7 mouse cellular contexts compared by ENCODE assay signal in the genomic region with DNA sequence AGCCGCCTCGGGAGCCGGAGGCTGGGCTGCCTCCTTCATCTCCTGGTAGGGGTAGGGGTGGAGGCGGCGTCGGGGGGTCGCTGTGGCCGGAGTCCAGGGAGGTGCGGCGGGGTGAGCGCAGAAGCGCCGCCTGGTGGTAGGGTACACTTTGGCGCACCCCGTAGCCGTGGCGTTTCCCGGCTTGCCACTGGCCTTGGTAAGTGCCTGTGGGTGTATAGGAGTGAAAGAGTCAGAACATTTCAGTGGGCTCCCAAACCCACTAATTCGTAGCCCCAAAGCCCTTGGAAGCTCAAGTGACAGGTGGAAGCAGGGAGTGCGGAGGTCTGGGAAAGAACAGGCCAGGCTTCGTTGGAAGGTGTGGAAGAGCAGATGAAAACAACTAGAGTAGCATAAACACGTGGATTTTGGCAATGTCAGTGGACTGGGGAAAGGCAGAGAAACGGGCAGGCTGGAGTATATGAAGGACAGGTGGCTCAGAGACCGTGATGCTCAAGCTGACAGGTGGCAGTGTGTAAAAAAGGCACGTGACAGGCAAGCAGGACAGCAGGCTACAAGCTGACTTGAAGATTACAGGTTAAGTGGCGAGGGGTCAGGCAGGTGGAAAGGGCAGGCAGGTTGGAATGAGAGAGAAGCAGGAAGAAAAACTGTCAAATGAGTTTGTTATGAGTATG. TPM values are rescaled to one million over a fixed set of nuclear protein-coding genes. Genes with fewer than 3 reads are reported as not detected.
DNase-seq lines count a peak whose midpoint lies in the region; ATAC-seq and TF ChIP-seq lines count a peak whose summit lies in the region.

No protein-coding gene starts in this region.

- H3K4me3 ChIP-seq in bone marrow macrophage, adult 2 months (ENCODE audit: insufficient read depth, low read length) = peak overlapping the region; percentile 57
- H3K4me3 ChIP-seq in embryonic facial prominence, embryonic 12.5 days = peak overlapping the region; percentile 65
- H3K4me3 ChIP-seq in intestine, postnatal 0 days (ENCODE audit: low read depth, low read length) = peak overlapping the region; percentile 51
- peak overlapping the region; percentile 75 for H3K4me3 ChIP-seq in midbrain, embryonic 14.5 days (replicated peaks; ENCODE audit: low read depth, low read length)

- H3K9me3 ChIP-seq in embryonic facial prominence, embryonic 12.5 days = no peaks in the 10 kb centered on the region
- H3K9me3 ChIP-seq in intestine, postnatal 0 days (ENCODE audit: control insufficient read depth) = no peaks in the 10 kb centered on the region
- no peaks in the 10 kb centered on the region for H3K9me3 ChIP-seq in midbrain, embryonic 14.5 days (ENCODE audit: control insufficient read depth, low read length)

- 0 out of 2 replicates have a peak, but pooled peaks cover 3% of the 10 kb centered on the region for H3K4me1 ChIP-seq in bone marrow macrophage, adult 2 months (ENCODE audit: control insufficient read depth, insufficient read depth, low read length)
- peaks cover 34% of the 10 kb centered on the region for H3K4me1 ChIP-seq in embryonic facial prominence, embryonic 12.5 days
- 0 out of 2 replicates have a peak, but pooled peaks cover 9% of the 10 kb centered on the region for H3K4me1 ChIP-seq in intestine, postnatal 0 days (replicated peaks; ENCODE audit: control insufficient read depth, insufficient read depth, low read length)
- H3K4me1 ChIP-seq in midbrain, embryonic 14.5 days (ENCODE audit: control insufficient read depth, insufficient read depth, low read length) = peaks cover 45% of the 10 kb centered on the region

- DNase-seq in left cerebral cortex, postnatal 25 days (ENCODE audit: low spot score in 2 of 2) = peak; percentile 46 to 63
- DNase-seq in left cerebral cortex, adult 9 months (ENCODE audit: low spot score in 2 of 2) = no peak
- DNase-seq in midbrain, embryonic 14.5 days = no peak
- no peak for DNase-seq in ovary, postnatal 10 days (ENCODE audit: low spot score)

- no peak for TF ChIP-seq POLR2A in bone marrow macrophage, adult 2 months (IDR thresholded peaks at IDR 0.05; ENCODE audit: borderline replicate concordance, low read depth, low read length)

- H3K36me3 ChIP-seq in embryonic facial prominence, embryonic 12.5 days = no peaks in the 10 kb centered on the region
- H3K36me3 ChIP-seq in intestine, postnatal 0 days (ENCODE audit: control insufficient read depth, insufficient read depth) = no peaks in the 10 kb centered on the region
- peaks cover 17% of the 10 kb centered on the region for H3K36me3 ChIP-seq in midbrain, embryonic 14.5 days (ENCODE audit: control insufficient read depth, insufficient read depth, low read length)

- peak overlapping the region; percentile 100 for H3K4me2 ChIP-seq in embryonic facial prominence, embryonic 12.5 days (replicated peaks)
- peak overlapping the region; percentile 95 for H3K4me2 ChIP-seq in intestine, postnatal 0 days (replicated peaks; ENCODE audit: low read depth)
- H3K4me2 ChIP-seq in midbrain, embryonic 14.5 days (ENCODE audit: low read length) = peak overlapping the region; percentile 89

- TF ChIP-seq CTCF in bone marrow macrophage, adult 2 months (IDR thresholded peaks at IDR 0.05; ENCODE audit: low read depth, low read length) = no peak
- TF ChIP-seq CTCF in intestine, postnatal 0 days (IDR thresholded peaks at IDR 0.05; ENCODE audit: low read depth) = peak; percentile 81

- H3K27ac ChIP-seq in bone marrow macrophage, adult 2 months (ENCODE audit: insufficient read depth, low read depth, low read length) = no peak overlapping the region
- H3K27ac ChIP-seq in embryonic facial prominence, embryonic 12.5 days = no peak overlapping the region
- H3K27ac ChIP-seq in intestine, postnatal 0 days (ENCODE audit: low read depth, low read length) = no peak overlapping the region
- peak overlapping the region; percentile 94 for H3K27ac ChIP-seq in midbrain, embryonic 14.5 days (replicated peaks; ENCODE audit: low read depth, low read length)

- H3K27me3 ChIP-seq in embryonic facial prominence, embryonic 12.5 days = peaks cover 75% of the 10 kb centered on the region
- H3K27me3 ChIP-seq in intestine, postnatal 0 days (replicated peaks; ENCODE audit: control insufficient read depth, insufficient read depth, low read length) = peaks cover 41% of the 10 kb centered on the region
- peaks cover 11% of the 10 kb centered on the region; the same call in 1 of the 2 replicates for H3K27me3 ChIP-seq in midbrain, embryonic 14.5 days (ENCODE audit: control insufficient read depth, insufficient read depth, low read length)

- no peak overlapping the region; the same call in 1 of the 2 replicates for H3K9ac ChIP-seq in embryonic facial prominence, embryonic 12.5 days
- peak overlapping the region; percentile 51; the same call in 1 of the 2 replicates for H3K9ac ChIP-seq in intestine, postnatal 0 days (ENCODE audit: low read depth, low read length)
- H3K9ac ChIP-seq in midbrain, embryonic 14.5 days (replicated peaks; ENCODE audit: low read length) = peak overlapping the region; percentile 81

- intact Hi-C loops in left cerebral cortex, postnatal 25 days (cut with DNase I) = no loop called here

- no peak for ATAC-seq in embryonic facial prominence, embryonic 12.5 days (ENCODE audit: insufficient number of reproducible peaks, insufficient read depth, low FRiP score, low TSS enrichment)
- ATAC-seq in intestine, postnatal 0 days = peak; percentile 26; the same call in 1 of the 2 replicates
- ATAC-seq in midbrain, embryonic 14.5 days (ENCODE audit: low FRiP score, low TSS enrichment) = no peak

- 12% methylated on average over 26 of the region's 26 CpGs for WGBS in embryonic facial prominence, embryonic 12.5 days
- WGBS in intestine, postnatal 0 days = 6% methylated on average over 26 of the region's 26 CpGs
- 11% methylated on average over 26 of the region's 26 CpGs for WGBS in midbrain, embryonic 14.5 days

RNA-seq across cellular contexts. Expression of a gene that starts 2.6 kb away (rescaled TPM):
- total RNA-seq in left cerebral cortex, postnatal 25 days (2021) = 100 to 1,000 TPM; 317 to 338 TPM
- not detected in 2 replicates for polyA plus RNA-seq in bone marrow macrophage, adult 2 months (2012; ENCODE audit: insufficient read depth, insufficient read length, missing spikeins)
- 2.6 and 2.9 TPM in 2 replicates for polyA plus RNA-seq in embryonic facial prominence, embryonic 12.5 days (2016; fragmentation: Nextera tagmentation; extraction: Ambion mirVana)
- polyA plus RNA-seq in intestine, postnatal 0 days (2015; fragmentation: Nextera tagmentation; extraction: Ambion mirVana) = 0.90 and 0.93 TPM in 2 replicates
- 31.1 and 38.9 TPM in 2 replicates for polyA plus RNA-seq in midbrain, embryonic 14.5 days (2014; fragmentation: Nextera tagmentation; extraction: Ambion mirVana)

RNA-seq across cellular contexts. Expression of a gene that starts 7.7 kb away (rescaled TPM):
- total RNA-seq in left cerebral cortex, postnatal 25 days (2021) = 10 to 100 TPM; 10.3 to 11.3 TPM
- polyA plus RNA-seq in bone marrow macrophage, adult 2 months (2012; ENCODE audit: insufficient read depth, insufficient read length, missing spikeins) = 43.0 and 51.9 TPM in 2 replicates
- 14.8 and 17.2 TPM in 2 replicates for polyA plus RNA-seq in embryonic facial prominence, embryonic 12.5 days (2016; fragmentation: Nextera tagmentation; extraction: Ambion mirVana)
- 75.3 and 81.5 TPM in 2 replicates for polyA plus RNA-seq in intestine, postnatal 0 days (2015; fragmentation: Nextera tagmentation; extraction: Ambion mirVana)
- polyA plus RNA-seq in midbrain, embryonic 14.5 days (2014; fragmentation: Nextera tagmentation; extraction: Ambion mirVana) = 6.8 and 7.6 TPM in 2 replicates

RNA-seq across cellular contexts. Expression of a gene that starts 19.5 kb away (rescaled TPM):
- 10 to 100 TPM; 23.8 to 25.0 TPM for total RNA-seq in left cerebral cortex, postnatal 25 days (2021)
- 10.6 and 12.3 TPM in 2 replicates for polyA plus RNA-seq in bone marrow macrophage, adult 2 months (2012; ENCODE audit: insufficient read depth, insufficient read length, missing spikeins)
- 22.2 and 24.2 TPM in 2 replicates for polyA plus RNA-seq in embryonic facial prominence, embryonic 12.5 days (2016; fragmentation: Nextera tagmentation; extraction: Ambion mirVana)
- polyA plus RNA-seq in intestine, postnatal 0 days (2015; fragmentation: Nextera tagmentation; extraction: Ambion mirVana) = 7.5 and 8.8 TPM in 2 replicates
- polyA plus RNA-seq in midbrain, embryonic 14.5 days (2014; fragmentation: Nextera tagmentation; extraction: Ambion mirVana) = 27.9 and 33.7 TPM in 2 replicates

RNA-seq across cellular contexts. Expression of a gene that starts 22.0 kb away (rescaled TPM):
- total RNA-seq in left cerebral cortex, postnatal 25 days (2021) = 10 to 100 TPM; 37.5 to 47.1 TPM
- polyA plus RNA-seq in bone marrow macrophage, adult 2 months (2012; ENCODE audit: insufficient read depth, insufficient read length, missing spikeins) = 7.1 and 7.6 TPM in 2 replicates
- 7.9 TPM in 2 replicates for polyA plus RNA-seq in embryonic facial prominence, embryonic 12.5 days (2016; fragmentation: Nextera tagmentation; extraction: Ambion mirVana)
- 0.87 and 1.1 TPM in 2 replicates for polyA plus RNA-seq in intestine, postnatal 0 days (2015; fragmentation: Nextera tagmentation; extraction: Ambion mirVana)
- polyA plus RNA-seq in midbrain, embryonic 14.5 days (2014; fragmentation: Nextera tagmentation; extraction: Ambion mirVana) = 24.9 and 28.4 TPM in 2 replicates

Comparison
In these comparisons a context has a peak if more than half of its experiments do, and no peak if none do; other contexts are left out.
1. DNase-seq: peak in left cerebral cortex, postnatal 25 days (2 of 2); none in left cerebral cortex, adult 9 months (0 of 2), midbrain, embryonic 14.5 days (single experiment) and ovary, postnatal 10 days (single experiment).
2. Peak in every context shown above with its lines, with median percentiles within 50 percentile points of each other: H3K4me3 ChIP-seq and H3K4me2 ChIP-seq.